Mouse (Mus musculus): ENCODE measurements at regions not wholly inside any gene's neighbourhood (a gene's known extent, or its start where the extent isn't known, plus 50 kb on each side); places are given as distances from the start of the nearest gene placed in this dataset.
"Not testable (repeated sequence)": the region's sequence is repeated elsewhere in the genome, so short reads cannot be mapped to it uniquely, and the experiment has no call there.

DNA sequence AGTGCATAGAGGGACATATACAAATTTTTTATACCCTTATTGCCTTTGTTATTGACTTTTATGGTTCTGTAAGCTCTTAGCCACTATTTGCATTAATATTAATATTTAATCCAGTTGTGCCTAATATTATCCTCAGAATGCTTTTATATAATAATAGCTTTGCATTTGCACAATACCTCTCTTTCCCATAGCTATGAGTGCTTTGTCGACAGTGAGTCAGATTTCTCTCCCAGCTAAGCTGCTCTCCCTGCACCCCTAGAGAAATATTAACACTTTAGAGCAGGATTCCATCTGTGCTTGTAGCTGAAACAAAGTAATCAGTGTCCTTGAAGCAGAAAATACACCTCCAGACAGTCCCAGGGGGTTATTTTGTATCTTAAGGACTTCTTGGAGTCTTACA, 288.6 kb upstream of the Arglu1 start:
- ATAC-seq (ENCODE audit: low TSS enrichment): peak; percentile 16; the same call in 1 of the 2 replicates

DNA sequence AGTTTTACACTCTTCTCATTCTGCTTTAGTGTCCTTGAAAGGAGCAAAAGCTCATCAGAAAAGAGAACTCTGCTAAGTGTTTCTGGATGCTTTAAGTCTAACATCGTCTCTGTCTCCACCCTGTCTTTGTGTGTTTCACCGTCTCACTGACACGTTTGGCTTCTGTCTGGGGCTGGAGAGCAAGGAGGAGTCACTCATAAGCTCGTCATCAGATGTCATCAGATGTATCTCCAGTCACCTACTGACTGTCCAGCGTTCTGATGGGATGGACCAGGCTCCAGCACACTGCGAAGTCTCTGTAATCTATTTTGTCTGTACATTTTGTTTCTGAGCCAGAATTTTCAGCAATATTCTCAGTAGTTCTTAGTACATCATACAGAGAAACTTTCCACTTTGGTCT, 283.4 kb upstream of the Arglu1 start:
- no peak for ATAC-seq (ENCODE audit: low TSS enrichment)

DNA sequence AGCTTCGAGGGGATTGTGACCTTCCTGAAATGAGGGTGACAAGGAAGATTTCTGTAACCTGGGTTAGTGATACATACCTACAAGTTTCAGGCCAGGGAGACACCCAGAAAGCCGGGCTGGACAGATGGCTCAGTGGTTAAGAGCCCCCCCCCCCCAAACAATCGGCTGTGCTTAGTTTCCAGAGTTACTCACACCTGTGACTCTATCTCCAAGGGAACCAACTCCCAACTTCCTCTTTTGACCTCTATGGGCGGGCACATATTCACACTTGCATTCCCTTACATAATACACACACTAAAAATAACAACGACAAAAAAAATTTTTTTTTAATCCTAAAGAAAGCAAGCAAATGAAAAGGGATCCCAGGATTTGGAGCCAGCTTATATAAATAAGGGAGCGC, 283.0 kb upstream of the Arglu1 start:
- no peak for ATAC-seq (ENCODE audit: low TSS enrichment)

DNA sequence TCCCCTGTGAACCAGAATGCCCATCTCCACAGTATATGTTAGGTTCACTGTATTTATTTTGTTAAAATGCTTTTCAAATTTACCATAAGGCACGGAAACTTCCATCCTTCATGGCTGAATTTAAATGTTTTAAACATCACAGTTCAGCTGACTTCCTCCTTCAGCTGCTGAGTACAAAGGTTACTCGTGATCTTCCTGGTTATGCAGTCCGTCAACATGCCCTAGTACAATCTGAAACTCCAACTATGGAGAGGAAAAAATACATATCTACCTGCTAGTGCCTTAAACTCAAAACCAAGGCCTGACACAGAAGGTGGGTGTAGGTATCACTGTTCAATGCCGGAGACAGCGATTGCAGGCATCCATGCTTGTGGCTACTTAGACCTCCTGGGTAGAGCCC, 280.5 kb upstream of the Arglu1 start:
- ATAC-seq (ENCODE audit: low TSS enrichment): no peak

DNA sequence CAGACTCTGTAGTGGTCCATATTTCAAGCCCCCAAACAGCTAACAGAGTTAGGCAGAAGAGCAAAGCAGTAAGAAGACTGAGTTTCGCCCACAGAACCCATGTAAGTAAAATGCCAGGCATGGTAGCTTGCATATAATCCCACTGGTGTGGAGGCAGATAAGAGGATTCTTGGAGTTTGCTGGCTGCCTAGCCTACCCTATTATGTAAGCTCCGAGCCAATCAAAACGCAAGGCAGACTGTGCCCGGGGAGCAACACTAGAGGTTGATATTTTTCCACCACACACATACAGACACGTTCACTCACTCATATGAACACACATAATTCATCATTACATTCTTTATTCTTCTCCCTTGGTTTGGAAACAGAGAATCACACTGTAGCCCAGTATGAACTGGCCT, 280.0 kb upstream of the Arglu1 start:
- ATAC-seq (ENCODE audit: low TSS enrichment): peak; percentile 78

DNA sequence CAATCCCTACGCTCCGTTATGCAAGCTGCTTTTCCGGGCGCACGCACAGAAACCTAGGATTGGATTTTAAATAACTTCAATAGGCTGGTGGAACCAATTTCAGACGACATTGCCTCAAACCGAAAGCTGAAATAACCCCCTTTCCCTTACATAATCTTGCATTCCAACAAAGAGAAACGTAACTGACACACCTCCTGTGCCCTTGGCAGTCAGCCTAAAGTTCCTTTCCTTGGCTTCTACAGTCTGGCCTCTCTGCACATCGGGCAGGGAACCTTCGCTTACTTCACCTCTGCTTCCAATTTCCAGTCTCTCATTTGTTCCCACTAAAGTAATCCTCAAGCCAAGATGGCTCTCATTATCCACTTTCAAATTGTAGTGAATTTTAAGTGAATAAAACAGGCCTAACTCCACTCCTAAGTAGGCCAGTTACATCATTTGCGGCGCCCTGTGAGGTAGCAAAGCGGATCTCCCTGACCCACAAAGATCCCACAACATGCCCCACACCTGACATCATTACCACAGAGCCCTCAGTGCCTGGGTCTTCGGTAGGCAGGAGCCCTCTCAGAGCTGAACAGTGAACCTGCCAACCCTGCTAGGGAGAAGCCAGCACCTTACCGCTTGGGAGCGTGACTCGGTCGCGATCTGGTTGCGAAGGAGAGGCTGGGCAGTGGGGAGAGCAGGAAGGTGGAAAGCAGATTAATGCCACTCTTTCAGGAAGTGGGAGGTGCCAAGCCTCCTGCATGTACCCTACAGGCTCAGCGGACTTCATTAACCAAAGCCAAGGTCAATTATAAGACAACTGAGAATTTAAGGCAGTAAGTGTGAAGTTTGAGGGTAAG, 279.0 kb upstream of the Arglu1 start:
- ATAC-seq (ENCODE audit: low TSS enrichment): no peak

DNA sequence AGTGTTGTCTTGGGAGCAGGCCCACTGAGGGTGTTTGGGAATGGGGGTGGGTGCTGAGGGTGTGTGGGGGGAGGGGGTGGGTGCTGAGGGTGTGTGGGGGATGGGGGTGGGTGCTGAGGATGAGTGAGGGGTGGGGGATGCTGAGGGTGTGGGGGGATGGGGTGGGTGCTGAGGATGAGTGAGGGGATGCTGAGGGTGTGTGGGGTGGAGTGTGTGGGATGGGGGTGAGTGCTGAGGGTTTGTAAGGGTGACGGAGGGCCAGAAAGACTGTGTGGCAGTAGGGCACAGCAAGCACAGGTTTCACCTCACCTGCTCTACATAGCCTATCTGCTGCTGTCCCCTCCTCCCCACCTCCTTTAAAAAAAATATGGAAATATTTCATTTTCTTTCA, 276.3 kb upstream of the Arglu1 start:
- ATAC-seq (ENCODE audit: low TSS enrichment): no peak

DNA sequence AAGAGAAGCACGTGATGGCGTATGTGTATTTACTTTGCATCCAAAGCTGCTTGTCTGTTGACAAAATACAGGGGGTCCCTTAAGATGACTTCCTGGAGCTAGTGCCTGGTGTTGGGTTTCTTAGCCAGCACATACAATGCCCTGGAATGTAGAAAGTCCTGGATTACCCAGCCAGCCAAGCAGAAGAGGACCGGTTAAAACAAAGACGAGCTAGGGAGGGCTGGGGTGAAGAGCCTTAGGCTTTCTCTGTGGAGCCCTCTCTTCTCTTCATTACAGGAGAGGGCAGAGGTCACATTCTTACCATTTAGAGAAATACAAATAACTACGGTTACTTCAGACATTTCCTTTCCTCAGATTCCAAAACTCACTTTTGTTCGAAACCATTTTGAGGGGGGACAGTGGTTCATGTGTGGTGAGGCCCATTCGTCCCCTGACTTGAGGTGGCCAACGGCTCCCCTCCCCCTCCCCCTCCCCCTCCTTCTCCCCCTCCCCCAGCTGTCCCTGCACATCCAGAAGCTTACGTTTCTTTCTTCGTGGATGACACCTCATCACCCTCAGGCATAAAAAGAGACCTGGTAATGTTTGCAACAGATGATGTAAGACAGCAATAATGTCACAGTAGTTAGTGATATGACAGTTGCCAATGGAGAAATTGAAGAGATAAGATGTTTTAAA, 275.8 kb upstream of the Arglu1 start:
- no peak for ATAC-seq (ENCODE audit: low TSS enrichment)

DNA sequence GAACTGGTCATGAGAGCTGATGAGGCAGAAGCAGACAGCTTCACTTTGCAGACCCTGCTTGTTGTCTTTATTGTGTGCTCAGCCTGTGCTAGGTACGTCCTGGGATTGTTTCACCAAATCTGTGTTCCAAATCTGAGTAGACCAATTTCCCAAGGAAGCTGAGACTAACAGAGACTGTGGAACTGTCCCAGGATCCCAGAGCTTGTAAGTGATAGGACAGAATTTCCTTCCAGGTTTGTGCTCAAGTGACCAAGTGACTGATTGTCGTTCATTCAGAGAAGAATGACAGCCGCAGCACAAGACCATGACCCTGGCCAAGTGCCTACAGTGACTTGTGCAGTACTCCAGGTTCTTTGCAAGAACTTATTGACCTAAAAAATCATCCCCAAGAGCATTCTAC, 269.9 kb upstream of the Arglu1 start:
- no peak for ATAC-seq (ENCODE audit: low TSS enrichment)

DNA sequence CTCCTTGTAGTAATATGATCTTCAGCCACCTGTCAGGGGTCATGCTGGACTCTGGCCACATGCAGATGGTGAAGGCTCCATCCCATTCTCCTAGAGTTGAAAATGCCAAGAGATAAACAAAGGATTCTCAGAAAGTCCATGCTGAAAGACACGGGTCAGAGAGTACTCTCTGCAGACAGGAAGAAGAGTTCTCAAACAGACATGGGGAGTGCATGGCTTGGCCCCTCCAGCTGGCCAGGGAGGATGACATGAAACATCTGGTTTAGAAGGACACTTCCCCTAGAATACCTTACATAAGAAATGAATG, 269.4 kb upstream of the Arglu1 start:
- no peak for ATAC-seq (ENCODE audit: low TSS enrichment)

DNA sequence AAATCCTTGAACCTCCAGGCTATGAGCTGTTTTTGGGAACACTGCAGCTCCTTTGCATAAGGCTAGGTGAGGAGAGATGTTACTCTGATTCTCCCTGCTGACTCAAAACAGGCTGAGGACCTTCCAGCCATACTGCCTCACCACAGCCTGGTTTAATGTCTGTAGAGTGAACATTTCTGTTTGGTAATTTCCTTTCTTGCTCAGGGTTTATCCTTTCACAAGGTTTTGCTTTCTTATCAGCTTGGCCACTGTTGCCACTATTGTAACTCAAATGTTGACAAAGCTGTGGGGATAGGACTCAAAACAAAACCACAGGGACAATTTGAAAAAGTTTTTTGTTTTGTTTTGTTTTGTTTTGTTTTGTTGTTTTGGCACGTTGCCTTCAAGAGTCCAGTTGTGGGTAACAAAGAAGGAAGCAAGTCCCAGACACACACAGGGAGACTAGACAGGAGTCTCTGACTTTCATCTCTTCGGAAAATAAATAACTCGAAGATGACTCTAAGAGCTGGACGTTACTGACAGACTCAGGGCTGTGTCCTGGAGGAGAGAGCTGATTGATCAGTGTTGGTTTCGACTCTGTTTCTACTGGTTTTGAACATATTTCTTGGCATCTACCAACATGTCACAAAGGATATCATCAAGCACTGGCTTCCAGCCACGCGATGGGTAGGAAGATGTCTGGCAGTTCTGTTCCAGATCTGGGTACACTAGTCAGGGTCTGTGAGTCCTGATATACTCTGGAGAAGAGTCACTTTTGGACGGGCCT, 268.9 kb upstream of the Arglu1 start:
- no peak for ATAC-seq (ENCODE audit: low TSS enrichment)

DNA sequence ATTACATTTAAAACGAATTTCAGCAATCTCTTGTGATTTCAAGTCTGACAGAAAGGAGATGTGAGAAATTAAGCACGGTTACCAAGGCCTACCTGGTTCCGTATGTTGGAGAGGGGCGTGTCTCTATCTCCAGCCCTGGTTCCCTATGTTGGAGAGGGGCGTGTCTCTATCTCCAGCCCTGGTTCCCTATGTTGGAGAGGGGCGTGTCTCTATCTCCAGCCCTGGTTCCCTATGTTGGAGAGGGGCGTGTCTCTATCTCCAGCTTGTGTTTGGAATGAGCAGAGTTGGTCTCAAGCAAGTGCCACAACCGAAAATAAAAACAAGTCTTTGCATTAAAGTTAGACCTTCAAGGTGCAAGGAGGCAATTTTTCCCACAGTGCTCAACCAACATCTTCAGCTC, 267.8 kb upstream of the Arglu1 start:
- ATAC-seq (ENCODE audit: low TSS enrichment): not testable (repeated sequence)

DNA sequence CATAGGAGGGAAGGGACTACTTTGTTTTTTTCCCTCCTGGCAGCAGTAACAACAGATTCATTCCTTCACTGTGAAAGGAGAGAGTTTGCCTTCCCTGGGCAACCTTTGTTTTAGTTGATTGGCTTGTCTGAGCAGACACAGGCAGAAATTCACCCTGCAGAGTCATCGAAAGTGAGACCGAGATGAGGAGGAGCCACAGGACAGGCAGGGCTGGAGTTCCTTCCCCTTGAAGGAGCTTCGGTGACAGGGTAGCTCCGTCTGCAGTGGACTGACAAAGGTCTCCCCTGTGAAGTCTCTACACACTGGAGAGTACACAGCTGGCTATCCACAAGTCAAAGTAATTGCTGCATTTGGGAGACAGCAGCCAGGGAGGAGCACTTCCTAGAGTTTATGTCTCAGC, 261.9 kb upstream of the Arglu1 start:
- no peak for ATAC-seq (ENCODE audit: low TSS enrichment)

DNA sequence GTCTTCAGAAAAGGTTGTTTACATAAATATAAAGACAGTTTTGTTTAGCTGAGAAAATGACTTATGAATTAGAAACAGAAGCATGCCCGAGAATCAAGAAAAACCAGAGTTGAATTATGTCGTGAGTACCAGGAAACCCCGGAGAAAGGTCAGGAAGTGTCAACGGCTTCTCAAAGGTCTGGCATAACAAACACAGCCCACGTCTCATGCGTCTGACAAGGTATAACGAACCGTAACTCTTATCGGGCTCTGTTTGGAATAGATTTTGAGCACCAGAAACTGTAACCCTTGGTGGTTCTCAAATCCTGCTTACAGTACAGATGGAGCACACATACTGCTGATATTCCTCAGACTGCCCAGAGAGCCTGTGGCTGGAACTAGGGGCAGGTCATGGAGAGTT, 260.9 kb upstream of the Arglu1 start:
- ATAC-seq (ENCODE audit: low TSS enrichment): no peak

DNA sequence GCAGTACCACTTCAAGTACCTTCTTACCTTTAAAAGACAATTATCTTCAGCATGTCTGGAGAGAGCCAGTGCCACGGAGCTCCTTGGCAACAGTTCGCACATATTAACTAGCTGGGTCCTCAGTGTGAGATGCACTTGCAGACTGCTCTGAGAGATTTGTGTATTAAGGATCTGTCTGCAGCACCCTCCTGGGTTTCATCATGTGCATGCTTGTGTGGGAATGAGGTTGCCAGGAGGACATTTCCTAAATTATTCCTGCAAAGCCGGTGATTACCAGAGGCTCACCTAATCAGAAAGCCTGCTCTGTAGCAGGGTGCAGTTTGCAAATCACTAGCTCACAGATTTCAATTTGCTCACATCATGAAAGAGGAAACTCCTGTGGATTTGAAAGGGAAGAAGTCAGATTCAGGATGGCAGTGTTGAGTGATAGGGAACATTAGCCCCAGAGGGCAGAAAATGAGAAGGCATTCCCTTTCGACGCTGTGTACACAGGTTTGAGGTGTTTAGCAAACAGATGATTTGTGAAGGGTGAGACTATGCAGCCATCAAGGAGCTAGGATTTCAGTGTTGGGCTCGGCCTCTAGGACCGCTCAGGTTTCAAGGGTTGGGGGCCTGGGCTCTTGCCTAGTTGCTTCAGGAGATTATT, 257.3 kb upstream of the Arglu1 start:
- no peak for ATAC-seq (ENCODE audit: low TSS enrichment)

DNA sequence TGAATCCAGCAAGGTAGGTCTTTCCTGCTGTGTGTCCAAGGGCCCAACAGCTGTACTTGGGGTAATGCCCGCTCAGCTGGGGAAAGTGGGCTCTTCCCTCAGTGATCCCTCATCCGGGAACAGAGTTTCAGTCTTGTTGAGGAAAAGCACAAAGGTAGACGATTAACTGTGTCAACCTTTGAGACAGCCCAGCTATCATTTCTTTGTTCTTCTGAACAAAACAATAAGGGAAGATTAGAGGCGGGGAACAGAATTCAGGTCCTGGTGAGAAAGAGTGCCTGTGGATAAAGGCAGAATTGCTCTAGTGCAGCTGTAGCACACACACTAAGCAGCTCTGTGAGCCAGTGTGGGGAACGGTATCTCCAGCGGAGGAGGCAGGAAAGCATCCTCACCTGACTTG, 252.7 kb upstream of the Arglu1 start:
- ATAC-seq (ENCODE audit: low TSS enrichment): no peak

DNA sequence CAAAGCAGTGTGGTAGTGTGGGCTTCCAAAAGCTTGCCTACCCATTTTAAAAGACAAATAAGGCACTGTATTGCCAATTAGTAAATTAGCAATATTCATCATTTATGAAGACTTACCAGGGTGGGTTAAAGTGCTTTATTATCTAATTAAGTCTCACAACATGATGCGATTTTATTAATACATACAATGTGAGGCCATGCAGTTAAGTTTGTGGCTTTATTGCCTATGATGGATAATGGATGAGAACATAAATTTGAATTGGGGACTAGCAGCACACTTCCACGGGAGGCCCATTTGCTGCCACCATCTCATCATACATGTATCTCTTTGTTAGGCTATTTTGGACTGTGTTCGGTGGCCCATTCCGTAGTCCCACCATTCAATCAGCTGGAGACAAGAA, 250.6 kb upstream of the Arglu1 start:
- no peak for ATAC-seq (ENCODE audit: low TSS enrichment)

DNA sequence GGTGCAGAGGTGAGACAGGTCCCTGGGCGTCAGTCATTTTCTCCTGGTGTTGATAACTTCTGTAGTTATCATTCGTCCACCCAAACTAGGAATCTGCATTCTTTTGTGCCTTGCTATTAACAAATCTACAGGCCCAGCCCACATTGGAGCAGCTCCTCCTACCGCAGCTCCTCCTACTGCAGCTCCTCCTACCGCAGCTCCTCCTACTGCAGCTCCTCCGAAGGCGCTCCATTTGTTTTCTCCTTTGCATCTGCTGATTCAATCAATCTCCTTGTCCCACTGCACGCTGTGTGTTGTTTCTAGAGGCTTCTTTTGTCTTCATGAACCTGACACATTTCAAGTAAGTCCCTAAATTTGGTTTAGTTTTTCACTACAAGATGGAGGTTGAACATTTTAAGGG, 248.2 kb upstream of the Arglu1 start:
- ATAC-seq (ENCODE audit: low TSS enrichment): no peak

DNA sequence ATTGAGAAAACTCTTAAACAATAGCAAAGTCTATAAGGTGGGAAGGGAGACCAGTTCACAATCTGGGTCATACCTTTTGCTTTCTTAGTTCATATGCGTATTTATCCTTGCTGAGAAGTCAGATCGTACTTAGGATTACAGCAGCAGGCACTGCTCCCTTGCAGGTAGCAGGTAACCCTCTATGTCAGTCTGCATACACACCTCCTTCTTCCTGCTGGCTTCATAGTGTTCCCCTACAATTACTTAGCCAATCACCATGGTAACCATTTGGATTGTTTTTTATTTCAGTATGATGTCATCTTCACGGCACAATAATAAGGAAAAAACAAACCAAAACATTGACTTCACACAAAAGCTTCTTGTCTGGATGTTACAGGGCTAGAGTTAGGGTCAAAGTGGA, 242.1 kb upstream of the Arglu1 start:
- ATAC-seq (ENCODE audit: low TSS enrichment): no peak

DNA sequence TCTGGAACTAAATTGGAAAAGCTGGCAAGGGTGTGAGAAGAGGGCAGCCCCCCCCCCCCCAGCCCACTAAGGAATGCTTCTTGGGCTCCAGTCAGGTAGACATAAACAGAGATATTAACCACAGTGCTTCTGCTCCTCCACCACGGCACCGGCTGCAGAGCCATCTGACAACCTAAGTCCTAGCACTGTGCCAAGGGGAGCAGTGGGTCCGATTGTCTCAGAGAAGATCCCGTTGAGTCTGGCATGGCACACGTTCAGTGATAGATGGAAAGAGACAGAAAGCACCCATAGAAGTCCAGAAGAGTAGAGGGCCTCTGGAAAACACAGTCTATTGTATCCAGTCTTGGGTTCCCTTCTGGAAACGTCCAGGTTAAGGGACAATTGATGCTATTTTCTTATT, 241.4 kb upstream of the Arglu1 start:
- ATAC-seq (ENCODE audit: low TSS enrichment): no peak

DNA sequence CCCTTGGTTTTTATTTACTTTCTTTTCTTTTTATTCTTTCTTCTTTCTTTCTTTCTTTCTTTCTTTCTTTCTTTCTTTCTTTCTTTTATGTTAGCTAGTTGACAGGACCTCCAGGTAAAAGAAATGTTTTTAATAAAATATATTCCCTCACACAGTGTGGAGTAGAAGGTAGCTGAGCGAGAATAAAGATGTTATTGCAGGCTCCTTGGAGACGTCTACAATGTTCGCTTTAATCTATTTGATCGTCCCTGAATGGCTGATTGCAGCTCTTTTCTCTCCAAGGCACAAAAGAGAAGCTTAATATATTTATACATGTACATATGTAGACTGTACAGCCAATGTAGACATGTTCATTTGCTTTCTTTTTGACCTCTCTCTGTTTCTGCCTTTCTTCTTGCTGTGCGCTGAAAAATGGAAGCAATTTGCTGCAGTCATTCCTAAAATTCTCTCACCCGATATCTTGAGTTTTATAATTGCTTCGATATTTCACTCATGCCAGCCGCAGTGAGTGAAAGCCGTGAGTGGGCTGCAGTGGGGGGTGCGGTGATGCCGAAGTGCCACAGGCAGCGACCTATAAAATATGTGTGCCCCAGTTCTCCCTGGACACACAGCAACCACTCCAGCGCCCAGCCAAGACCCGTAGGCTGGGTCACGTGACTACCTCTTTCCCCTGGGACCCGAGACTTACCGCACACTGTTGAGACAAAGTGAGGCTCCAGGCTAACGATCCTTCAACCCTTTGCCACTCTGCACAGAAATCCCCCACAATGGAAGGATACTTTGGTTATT, 237.9 kb upstream of the Arglu1 start:
- no peak for ATAC-seq (ENCODE audit: low TSS enrichment)

DNA sequence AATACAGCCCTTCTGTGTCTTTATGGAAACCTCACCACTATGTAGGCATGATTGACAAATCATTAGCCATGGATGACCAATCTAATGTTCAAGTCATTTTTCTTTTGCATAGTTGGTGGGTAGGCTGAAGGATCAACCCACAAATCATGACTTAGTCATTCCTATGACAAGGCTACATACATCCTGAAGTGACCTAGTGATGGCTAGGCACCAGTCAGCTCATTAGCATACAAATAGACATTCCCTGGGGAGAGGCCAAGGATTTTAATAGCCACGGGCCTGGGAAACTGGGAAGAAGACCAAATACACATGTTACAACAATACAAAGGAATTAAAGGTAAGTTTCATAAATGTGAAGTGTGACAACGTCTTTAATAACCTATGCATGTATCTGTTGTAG, 231.1 kb upstream of the Arglu1 start:
- ATAC-seq (ENCODE audit: low TSS enrichment): no peak
